Mouse (Mus musculus) skeletal muscle tissue, adult 2 months (tissue): ENCODE results near the gene Ift46.

ENCODE experiments used
- DNase-seq: peaks from one replicate; pipeline ENCODE4 v3.0.0-alpha.2; 2012; ENCODE audit warnings: low read depth, low spot score

The Ift46 gene

GRCm38 (mm10) chr9:44767101-44768028 is at the start of gene Ift46, which contains the start of gene Arcn1:
Ift46 (plus strand) TSS chr9:44767908.
Arcn1 (minus strand) TSS chr9:44767845.
- DNase-seq, result peak; percentile 81

GRCm38 (mm10) chr9:44718937-44719631 is 48.6 kb upstream of the Ift46 start:
- no peak for DNase-seq

GRCm38 (mm10) chr9:44719632-44720357 is 47.9 kb upstream of the Ift46 start:
- DNase-seq, result no peak

GRCm38 (mm10) chr9:44720358-44721153 is 47.2 kb upstream of the Ift46 start:
- DNase-seq, result no peak

- DNase-seq, result peak; percentile 80
Measured at GRCm38 (mm10) chr9:44721154-44721876, 46.4 kb upstream of the Ift46 start.

GRCm38 (mm10) chr9:44721877-44722186 is 45.9 kb upstream of the Ift46 start:
- DNase-seq, result no peak

GRCm38 (mm10) chr9:44722575-44722974 is 45.1 kb upstream of the Ift46 start:
- no peak for DNase-seq

GRCm38 (mm10) chr9:44723008-44723407 is 44.7 kb upstream of the Ift46 start:
- no peak for DNase-seq

GRCm38 (mm10) chr9:44723521-44724041 is 44.1 kb upstream of the Ift46 start:
- no peak for DNase-seq

- peak; percentile 54 for DNase-seq
Measured at GRCm38 (mm10) chr9:44724223-44724622, 43.5 kb upstream of the Ift46 start.

- DNase-seq, result no peak
Measured at GRCm38 (mm10) chr9:44724665-44725064, 43.0 kb upstream of the Ift46 start.

GRCm38 (mm10) chr9:44726431-44727146 is 41.1 kb upstream of the Ift46 start:
- DNase-seq, result no peak

- DNase-seq, result no peak
Measured at GRCm38 (mm10) chr9:44727441-44727840, 40.3 kb upstream of the Ift46 start.

GRCm38 (mm10) chr9:44732130-44732549 is 35.6 kb upstream of the Ift46 start:
- DNase-seq, result no peak

GRCm38 (mm10) chr9:44732921-44733530 is 34.7 kb upstream of the Ift46 start:
- no peak for DNase-seq

GRCm38 (mm10) chr9:44733671-44734523 is 33.8 kb upstream of the Ift46 start:
- peak; percentile 74 for DNase-seq

GRCm38 (mm10) chr9:44734524-44735494 is 32.9 kb upstream of the Ift46 start, which contains the start of gene Phldb1:
Phldb1 (minus strand) TSS chr9:44735198.
- DNase-seq, result peak; percentile 78
